Mouse (Mus musculus): ENCODE measurements around the gene Rspo1. TPM values are rescaled to one million over a fixed set of nuclear protein-coding genes. Genes with fewer than 3 reads are reported as not detected.
A peak's percentile ranks its signal among the peaks of the same experiment; 100 is the strongest.

Gene Rspo1
- polyA plus RNA-seq, 1 experiment from 2014 or later, result 6.6 TPM

GRCm38 (mm10) chr4:124978201-124978600, 8.0 kb upstream of the Rspo1 start:
- Histone ChIP-seq H3K27me3 (peaks cover 43% of the 10 kb centered on the region), H3K27ac (no peak overlapping the region), H3K9ac (no peak overlapping the region), H3K9me3 (replicated peaks) (no peaks in the 10 kb centered on the region), H3K4me3 (no peak overlapping the region), H3K36me3 (no peaks in the 10 kb centered on the region), H3K4me1 (replicated peaks) (no peaks in the 10 kb centered on the region), H3K4me2 (no peak overlapping the region)
- WGBS, result 29% methylated on average over 5 of the region's 5 CpGs
- no peak for ATAC-seq (replicated peaks; ENCODE audit: insufficient number of reproducible peaks, insufficient read depth, low FRiP score, low read depth)

GRCm38 (mm10) chr4:124983893-124984526, 2.2 kb upstream of the Rspo1 start:
- no peak overlapping the region for H3K4me2 ChIP-seq
- no peak overlapping the region for H3K27ac ChIP-seq
- no peaks in the 10 kb centered on the region for H3K9me3 ChIP-seq (replicated peaks)
- 17% methylated on average over 9 of the region's 9 CpGs for WGBS
- H3K36me3 ChIP-seq, result no peaks in the 10 kb centered on the region
- peaks cover 25% of the 10 kb centered on the region for H3K4me1 ChIP-seq (replicated peaks)
- peaks cover 92% of the 10 kb centered on the region for H3K27me3 ChIP-seq
- no peak overlapping the region for H3K4me3 ChIP-seq
- no peak for ATAC-seq (replicated peaks; ENCODE audit: insufficient number of reproducible peaks, insufficient read depth, low FRiP score, low read depth)
- no peak overlapping the region for H3K9ac ChIP-seq

- no peaks in the 10 kb centered on the region for H3K36me3 ChIP-seq
- H3K9ac ChIP-seq, result no peak overlapping the region
- no peaks in the 10 kb centered on the region for H3K9me3 ChIP-seq (replicated peaks)
- peak overlapping the region; percentile 32; the same call in 1 of the 2 replicates for H3K4me2 ChIP-seq
- WGBS, result 10% methylated on average over 18 of the region's 18 CpGs
- H3K27ac ChIP-seq, result no peak overlapping the region
- ATAC-seq (replicated peaks; ENCODE audit: insufficient number of reproducible peaks, insufficient read depth, low FRiP score, low read depth), result no peak
- H3K4me3 ChIP-seq, result 0 out of 2 replicates have a peak overlapping the region, but pooled peaks have one; percentile 10
- H3K27me3 ChIP-seq, result peaks cover 96% of the 10 kb centered on the region
- H3K4me1 ChIP-seq (replicated peaks), result peaks cover 31% of the 10 kb centered on the region
These were observed 1.2 kb upstream of the Rspo1 start for GRCm38 (mm10) chr4:124984871-124985670.

GRCm38 (mm10) chr4:124986739-124987710, 795 bp downstream of the Rspo1 start:
- 5% methylated on average over 51 of the region's 51 CpGs for WGBS
- no peak for ATAC-seq (replicated peaks; ENCODE audit: insufficient number of reproducible peaks, insufficient read depth, low FRiP score, low read depth)
- H3K4me1 ChIP-seq (replicated peaks), result peaks cover 35% of the 10 kb centered on the region

GRCm38 (mm10) chr4:124987711-124988097, 1.5 kb downstream of the Rspo1 start:
- H3K36me3 ChIP-seq, result no peaks in the 10 kb centered on the region
- peaks cover 87% of the 10 kb centered on the region for H3K27me3 ChIP-seq
- H3K4me1 ChIP-seq (replicated peaks), result peaks cover 35% of the 10 kb centered on the region
- no peak for ATAC-seq (replicated peaks; ENCODE audit: insufficient number of reproducible peaks, insufficient read depth, low FRiP score, low read depth)
- no peak overlapping the region for H3K9ac ChIP-seq
- no peak overlapping the region for H3K4me2 ChIP-seq
- H3K4me3 ChIP-seq, result no peak overlapping the region
- no peak overlapping the region for H3K27ac ChIP-seq
- H3K9me3 ChIP-seq (replicated peaks), result no peaks in the 10 kb centered on the region
- 9% methylated on average over 10 of the region's 10 CpGs for WGBS

More at GRCm38 (mm10) chr4:124986739-124987710, 795 bp downstream of the Rspo1 start:
- H3K27ac ChIP-seq, result no peak overlapping the region
- peak overlapping the region; percentile 51 for H3K4me3 ChIP-seq
- H3K27me3 ChIP-seq, result peaks cover 93% of the 10 kb centered on the region
- no peaks in the 10 kb centered on the region for H3K36me3 ChIP-seq
- H3K9me3 ChIP-seq (replicated peaks), result no peaks in the 10 kb centered on the region
- peak overlapping the region; percentile 71 for H3K4me2 ChIP-seq
- H3K9ac ChIP-seq, result no peak overlapping the region; the same call in 1 of the 2 replicates

GRCm38 (mm10) chr4:124988382-124988781, 2.2 kb downstream of the Rspo1 start:
- WGBS, result 8% methylated on average over 9 of the region's 9 CpGs
- Histone ChIP-seq H3K4me2 (no peak overlapping the region), H3K27me3 (peaks cover 87% of the 10 kb centered on the region), H3K9me3 (replicated peaks) (no peaks in the 10 kb centered on the region), H3K36me3 (no peaks in the 10 kb centered on the region), H3K4me1 (replicated peaks) (peaks cover 35% of the 10 kb centered on the region), H3K9ac (no peak overlapping the region), H3K4me3 (no peak overlapping the region), H3K27ac (no peak overlapping the region)
- ATAC-seq (replicated peaks; ENCODE audit: insufficient number of reproducible peaks, insufficient read depth, low FRiP score, low read depth), result no peak

- peaks cover 35% of the 10 kb centered on the region for H3K4me1 ChIP-seq (replicated peaks)
- H3K9ac ChIP-seq, result no peak overlapping the region
- no peak for ATAC-seq (replicated peaks; ENCODE audit: insufficient number of reproducible peaks, insufficient read depth, low FRiP score, low read depth)
- 2% methylated on average over 20 of the region's 20 CpGs for WGBS
- H3K9me3 ChIP-seq (replicated peaks), result no peaks in the 10 kb centered on the region
- no peaks in the 10 kb centered on the region for H3K36me3 ChIP-seq
- no peak overlapping the region for H3K4me3 ChIP-seq
- peaks cover 73% of the 10 kb centered on the region for H3K27me3 ChIP-seq
- H3K27ac ChIP-seq, result no peak overlapping the region
- H3K4me2 ChIP-seq, result peak overlapping the region; percentile 29
These were observed 3.6 kb downstream of the Rspo1 start for GRCm38 (mm10) chr4:124989787-124990253.

GRCm38 (mm10) chr4:124990325-124990724, 4.1 kb downstream of the Rspo1 start:
- ATAC-seq (replicated peaks; ENCODE audit: insufficient number of reproducible peaks, insufficient read depth, low FRiP score, low read depth), result no peak
- Histone ChIP-seq H3K4me1 (replicated peaks) (peaks cover 33% of the 10 kb centered on the region), H3K36me3 (no peaks in the 10 kb centered on the region), H3K9ac (no peak overlapping the region), H3K27me3 (peaks cover 71% of the 10 kb centered on the region), H3K9me3 (replicated peaks) (no peaks in the 10 kb centered on the region), H3K27ac (no peak overlapping the region), H3K4me2 (peak overlapping the region; percentile 29), H3K4me3 (no peak overlapping the region)
- WGBS, result 5% methylated on average over 7 of the region's 7 CpGs

- no peak overlapping the region for H3K9ac ChIP-seq
- ATAC-seq (replicated peaks; ENCODE audit: insufficient number of reproducible peaks, insufficient read depth, low FRiP score, low read depth), result no peak
- 68% methylated on average over 10 of the region's 10 CpGs for WGBS
These were observed 11.4 kb downstream of the Rspo1 start for GRCm38 (mm10) chr4:124997479-124998147.

GRCm38 (mm10) chr4:124999548-124999947, 13.3 kb downstream of the Rspo1 start:
- H3K4me2 ChIP-seq, result no peak overlapping the region
- no peaks in the 10 kb centered on the region for H3K36me3 ChIP-seq
- no peak overlapping the region for H3K4me3 ChIP-seq
- ATAC-seq (replicated peaks; ENCODE audit: insufficient number of reproducible peaks, insufficient read depth, low FRiP score, low read depth), result no peak
- no peaks in the 10 kb centered on the region for H3K4me1 ChIP-seq (replicated peaks)
- WGBS, result 66% methylated on average over 3 of the region's 3 CpGs
- H3K27ac ChIP-seq, result no peak overlapping the region
- no peaks in the 10 kb centered on the region for H3K9me3 ChIP-seq (replicated peaks)
- peaks cover 11% of the 10 kb centered on the region; the same call in 1 of the 2 replicates for H3K27me3 ChIP-seq
- H3K9ac ChIP-seq, result no peak overlapping the region

More at GRCm38 (mm10) chr4:124997479-124998147, 11.4 kb downstream of the Rspo1 start:
- Histone ChIP-seq H3K27ac (no peak overlapping the region), H3K9me3 (replicated peaks) (no peaks in the 10 kb centered on the region), H3K4me3 (no peak overlapping the region), H3K4me2 (no peak overlapping the region), H3K36me3 (no peaks in the 10 kb centered on the region), H3K27me3 (peaks cover 16% of the 10 kb centered on the region; the same call in 1 of the 2 replicates), H3K4me1 (replicated peaks) (no peaks in the 10 kb centered on the region)
